18 mouse cellular contexts compared by ENCODE assay signal in genomic region chr2:49659964-49660363, GRCm38 (mm10). TPM values are rescaled to one million over a fixed set of nuclear protein-coding genes. Genes with fewer than 3 reads are reported as not detected.
DNase-seq lines count a peak whose midpoint lies in the region; ATAC-seq and TF ChIP-seq lines count a peak whose summit lies in the region.
"Had no signal": no experiment of that assay in that cellular context is flagged by ENCODE, and none has a peak within 500 bp of the region (broad histone marks: within the 10 kb centered on the region; RNA-seq: fewer than 3 reads in every experiment).

No protein-coding gene starts in this region.

- no peak overlapping the region for H3K9ac ChIP-seq in forebrain, embryonic 14.5 days (ENCODE audit: low read length)
- no peak overlapping the region for H3K9ac ChIP-seq in forebrain, postnatal 0 days
- no peak overlapping the region for H3K9ac ChIP-seq in kidney, embryonic 15.5 days
- H3K9ac ChIP-seq: heart, embryonic 12.5 days; liver, embryonic 14.5 days; midbrain, embryonic 12.5 days; neural tube, embryonic 15.5 days; stomach, embryonic 15.5 days had no signal

- H3K4me1 ChIP-seq in forebrain, embryonic 14.5 days (ENCODE audit: control insufficient read depth, insufficient read depth, low read length): peaks cover 40% of the 10 kb centered on the region
- H3K4me1 ChIP-seq in forebrain, postnatal 0 days (ENCODE audit: insufficient read depth): peaks cover 5% of the 10 kb centered on the region
- H3K4me1 ChIP-seq in kidney, embryonic 15.5 days: peaks cover 9% of the 10 kb centered on the region
- H3K4me1 ChIP-seq: heart, embryonic 12.5 days had no signal

- no peak for DNase-seq in forebrain, embryonic 14.5 days (ENCODE audit: low spot score)
- DNase-seq in forebrain, postnatal 0 days: no peak
- no peak for DNase-seq in kidney, adult 9 months
- DNase-seq in Muller cell, postnatal 12 days (ENCODE audit: inconsistent ontology term): peak; percentile 25
- DNase-seq in brain, adult 2 months (ENCODE audit: low read depth, low spot score): peak; percentile 70
- no peak for DNase-seq in embryo, embryonic 11 days
- DNase-seq: adrenal gland, adult 2 months; heart, postnatal 14 days; right cerebral cortex, postnatal 25 days; thymus, adult 2 months had no signal

- H3K36me3 ChIP-seq in forebrain, embryonic 14.5 days (ENCODE audit: control insufficient read depth, insufficient read depth, low read length): no peaks in the 10 kb centered on the region
- H3K36me3 ChIP-seq in forebrain, postnatal 0 days (ENCODE audit: insufficient read depth): no peaks in the 10 kb centered on the region
- H3K36me3 ChIP-seq in kidney, embryonic 15.5 days: no peaks in the 10 kb centered on the region
- H3K36me3 ChIP-seq: heart, embryonic 12.5 days; midbrain, embryonic 12.5 days; neural tube, embryonic 15.5 days; stomach, embryonic 15.5 days had no signal

- no peak overlapping the region for H3K4me2 ChIP-seq in forebrain, embryonic 14.5 days (ENCODE audit: low read length)
- H3K4me2 ChIP-seq in forebrain, postnatal 0 days (ENCODE audit: low read depth): no peak overlapping the region
- H3K4me2 ChIP-seq in kidney, embryonic 15.5 days: peak overlapping the region; percentile 8; the same call in 1 of the 2 replicates
- H3K4me2 ChIP-seq: heart, embryonic 12.5 days; midbrain, embryonic 12.5 days; neural tube, embryonic 15.5 days; stomach, embryonic 15.5 days had no signal

- ATAC-seq in forebrain, embryonic 14.5 days: no peak
- ATAC-seq in forebrain, postnatal 0 days: no peak
- ATAC-seq in kidney, embryonic 15.5 days (replicated peaks; ENCODE audit: low FRiP score): peak; percentile 71; the same call in 1 of the 2 replicates

- 44% methylated on average over 8 of the region's 8 CpGs for WGBS in forebrain, embryonic 14.5 days
- WGBS in forebrain, postnatal 0 days: 42% methylated on average over 8 of the region's 8 CpGs
- WGBS in kidney, embryonic 15.5 days: 26% methylated on average over 8 of the region's 8 CpGs

- H3K27ac ChIP-seq in forebrain, embryonic 14.5 days (ENCODE audit: low read depth, low read length): peak overlapping the region; percentile 35; the same call in 1 of the 2 replicates
- H3K27ac ChIP-seq in forebrain, postnatal 0 days (ENCODE audit: low read depth, low read length): no peak overlapping the region
- no peak overlapping the region for H3K27ac ChIP-seq in kidney, embryonic 15.5 days
- H3K27ac ChIP-seq: liver, embryonic 14.5 days; macrophage; midbrain, embryonic 12.5 days; neural tube, embryonic 15.5 days; stomach, embryonic 15.5 days had no signal

- H3K9me3 ChIP-seq in forebrain, embryonic 14.5 days (replicated peaks; ENCODE audit: control insufficient read depth, low read length): no peaks in the 10 kb centered on the region
- no peaks in the 10 kb centered on the region for H3K9me3 ChIP-seq in forebrain, postnatal 0 days (ENCODE audit: low read length)
- H3K9me3 ChIP-seq in kidney, embryonic 15.5 days (replicated peaks): no peaks in the 10 kb centered on the region
- H3K9me3 ChIP-seq: heart, embryonic 12.5 days; midbrain, embryonic 12.5 days; neural tube, embryonic 15.5 days; stomach, embryonic 15.5 days had no signal

- no peak for TF ChIP-seq CTCF in forebrain, postnatal 0 days (IDR thresholded peaks at IDR 0.05; ENCODE audit: low read depth)

- H3K27me3 ChIP-seq in forebrain, embryonic 14.5 days (replicated peaks; ENCODE audit: control insufficient read depth, insufficient read depth, low read length): no peaks in the 10 kb centered on the region
- H3K27me3 ChIP-seq in forebrain, postnatal 0 days (ENCODE audit: insufficient read depth, low read length): no peaks in the 10 kb centered on the region
- H3K27me3 ChIP-seq in kidney, embryonic 15.5 days: no peaks in the 10 kb centered on the region
- H3K27me3 ChIP-seq: heart, embryonic 12.5 days; midbrain, embryonic 12.5 days; neural tube, embryonic 15.5 days; stomach, embryonic 15.5 days had no signal

- no peak overlapping the region for H3K4me3 ChIP-seq in forebrain, embryonic 14.5 days (ENCODE audit: low read depth, low read length)
- H3K4me3 ChIP-seq in forebrain, postnatal 0 days (ENCODE audit: low read depth, low read length): no peak overlapping the region
- no peak overlapping the region for H3K4me3 ChIP-seq in kidney, embryonic 15.5 days (replicated peaks)
- H3K4me3 ChIP-seq: heart, embryonic 12.5 days; midbrain, embryonic 12.5 days; neural tube, embryonic 15.5 days; stomach, embryonic 15.5 days had no signal

RNA-seq across cellular contexts. Expression of gene Kif5c, which starts 40.9 kb away (rescaled TPM):
- 148 and 170 TPM in 2 replicates for polyA plus RNA-seq in forebrain, embryonic 14.5 days (2014; fragmentation: Nextera tagmentation; extraction: Ambion mirVana)
- 349 and 408 TPM in 2 replicates for total RNA-seq in forebrain, postnatal 0 days (2014; rRNA removed)
- polyA plus RNA-seq in forebrain, postnatal 0 days (2015; fragmentation: Nextera tagmentation; extraction: Ambion mirVana): 112 and 163 TPM in 2 replicates
- 6.0 and 6.7 TPM in 2 replicates for polyA plus RNA-seq in kidney, embryonic 15.5 days (2015; fragmentation: Nextera tagmentation; extraction: Ambion mirVana)
- total RNA-seq: granulocyte monocyte progenitor cell, adult 5-6 weeks had no signal

Comparison
In these comparisons a context has a peak if more than half of its experiments do, and no peak if none do; other contexts are left out.
1. DNase-seq: peak in Muller cell, postnatal 12 days (single experiment) and brain, adult 2 months (single experiment); none in forebrain, embryonic 14.5 days (single experiment), forebrain, postnatal 0 days (single experiment), kidney, adult 9 months (single experiment) and embryo, embryonic 11 days (single experiment).
2. RNA of gene Kif5c, which starts 40.9 kb away (polyA plus RNA-seq): 112 to 163 TPM in forebrain, postnatal 0 days and 148 to 170 TPM in forebrain, embryonic 14.5 days; 6.0 to 6.7 TPM in kidney, embryonic 15.5 days; every median in the first group is over 10 times any median in the second.